Mouse (Mus musculus): Measurements from ENCODE around the gene Ptpre. TPM values are rescaled to one million over a fixed set of nuclear protein-coding genes. Genes with fewer than 3 reads are reported as not detected.

The Ptpre gene
- polyA plus RNA-seq, 1 experiment from 2014 or later = 4.9 TPM

- Histone ChIP-seq H3K36me3 (no peaks in the 10 kb centered on the region), H3K9ac (peak overlapping the region; percentile 57), H3K9me3 (no peaks in the 10 kb centered on the region), H3K27ac (no peak overlapping the region), H3K4me3 (peak overlapping the region; percentile 68), H3K4me1 (peaks cover 8% of the 10 kb centered on the region), H3K27me3 (peaks cover 20% of the 10 kb centered on the region; the same call in 1 of the 2 replicates), H3K4me2 (peak overlapping the region; percentile 97)
- peak; percentile 5; the same call in 1 of the 2 replicates for ATAC-seq (ENCODE audit: insufficient number of reproducible peaks, low FRiP score, low TSS enrichment, low read depth)
- WGBS = 2% methylated on average over 71 of the region's 71 CpGs
These were observed 864 bp downstream of the Ptpre start for GRCm38 (mm10) chr7:135537948-135538741.

- WGBS = 73% methylated on average over 2 of the region's 2 CpGs
- peaks cover 8% of the 10 kb centered on the region for H3K4me1 ChIP-seq
- no peak for ATAC-seq (ENCODE audit: insufficient number of reproducible peaks, low FRiP score, low TSS enrichment, low read depth)
These were observed 2.1 kb downstream of the Ptpre start for GRCm38 (mm10) chr7:135539429-135539828.

GRCm38 (mm10) chr7:135542235-135542634, 5.0 kb downstream of the Ptpre start:
- no peak overlapping the region for H3K4me2 ChIP-seq
- peaks cover 21% of the 10 kb centered on the region for H3K4me1 ChIP-seq
- no peak for ATAC-seq (ENCODE audit: insufficient number of reproducible peaks, low FRiP score, low TSS enrichment, low read depth)
- no peak overlapping the region for H3K4me3 ChIP-seq
- H3K36me3 ChIP-seq = no peaks in the 10 kb centered on the region
- WGBS = 48% methylated on average over 3 of the region's 3 CpGs
- H3K27ac ChIP-seq = no peak overlapping the region
- no peaks in the 10 kb centered on the region for H3K9me3 ChIP-seq
- peaks cover 20% of the 10 kb centered on the region; the same call in 1 of the 2 replicates for H3K27me3 ChIP-seq
- H3K9ac ChIP-seq = no peak overlapping the region

More at GRCm38 (mm10) chr7:135539429-135539828, 2.1 kb downstream of the Ptpre start:
- no peak overlapping the region for H3K27ac ChIP-seq
- no peak overlapping the region for H3K9ac ChIP-seq
- no peak overlapping the region for H3K4me3 ChIP-seq
- no peaks in the 10 kb centered on the region for H3K9me3 ChIP-seq
- peaks cover 20% of the 10 kb centered on the region; the same call in 1 of the 2 replicates for H3K27me3 ChIP-seq
- H3K36me3 ChIP-seq = no peaks in the 10 kb centered on the region
- no peak overlapping the region for H3K4me2 ChIP-seq

GRCm38 (mm10) chr7:135543033-135543432, 5.8 kb downstream of the Ptpre start:
- H3K36me3 ChIP-seq = no peaks in the 10 kb centered on the region
- WGBS = 57% methylated on average over 2 of the region's 3 CpGs

GRCm38 (mm10) chr7:135544321-135544720, 7.0 kb downstream of the Ptpre start:
- Histone ChIP-seq H3K4me2 (no peak overlapping the region), H3K9me3 (no peaks in the 10 kb centered on the region), H3K27ac (no peak overlapping the region), H3K36me3 (no peaks in the 10 kb centered on the region), H3K4me1 (peaks cover 17% of the 10 kb centered on the region), H3K9ac (no peak overlapping the region), H3K4me3 (no peak overlapping the region), H3K27me3 (0 out of 2 replicates have a peak, but pooled peaks cover 7% of the 10 kb centered on the region)
- WGBS = 89% methylated on average over 6 of the region's 6 CpGs
- no peak for ATAC-seq (ENCODE audit: insufficient number of reproducible peaks, low FRiP score, low TSS enrichment, low read depth)

More at GRCm38 (mm10) chr7:135543033-135543432, 5.8 kb downstream of the Ptpre start:
- Histone ChIP-seq H3K27ac (no peak overlapping the region), H3K27me3 (peaks cover 20% of the 10 kb centered on the region; the same call in 1 of the 2 replicates), H3K4me1 (peaks cover 21% of the 10 kb centered on the region), H3K9me3 (no peaks in the 10 kb centered on the region), H3K4me2 (no peak overlapping the region), H3K4me3 (no peak overlapping the region), H3K9ac (no peak overlapping the region)
- ATAC-seq (ENCODE audit: insufficient number of reproducible peaks, low FRiP score, low TSS enrichment, low read depth) = 0 out of 2 replicates have a peak, but pooled peaks have one; percentile 46

GRCm38 (mm10) chr7:135545957-135546356, 8.7 kb downstream of the Ptpre start:
- ATAC-seq (ENCODE audit: insufficient number of reproducible peaks, low FRiP score, low TSS enrichment, low read depth) = no peak
- Histone ChIP-seq H3K4me2 (no peak overlapping the region), H3K4me1 (peaks cover 17% of the 10 kb centered on the region), H3K4me3 (no peak overlapping the region), H3K27me3 (no peaks in the 10 kb centered on the region), H3K36me3 (no peaks in the 10 kb centered on the region), H3K9ac (no peak overlapping the region), H3K9me3 (no peaks in the 10 kb centered on the region), H3K27ac (no peak overlapping the region)
- 68% methylated on average over 7 of the region's 7 CpGs for WGBS

- ATAC-seq (ENCODE audit: insufficient number of reproducible peaks, low FRiP score, low TSS enrichment, low read depth) = no peak
- Histone ChIP-seq H3K9me3 (no peaks in the 10 kb centered on the region), H3K4me1 (peaks cover 21% of the 10 kb centered on the region), H3K4me2 (no peak overlapping the region), H3K27me3 (no peaks in the 10 kb centered on the region), H3K27ac (no peak overlapping the region), H3K4me3 (no peak overlapping the region), H3K36me3 (no peaks in the 10 kb centered on the region), H3K9ac (no peak overlapping the region)
- 56% methylated on average over 5 of the region's 5 CpGs for WGBS
These were observed 9.2 kb downstream of the Ptpre start for GRCm38 (mm10) chr7:135546530-135546929.

- no peaks in the 10 kb centered on the region for H3K27me3 ChIP-seq
- no peak overlapping the region for H3K27ac ChIP-seq
- WGBS = 70% methylated on average over 6 of the region's 6 CpGs
- H3K4me1 ChIP-seq = peaks cover 20% of the 10 kb centered on the region
- no peak for ATAC-seq (ENCODE audit: insufficient number of reproducible peaks, low FRiP score, low TSS enrichment, low read depth)
- no peak overlapping the region for H3K4me2 ChIP-seq
- H3K9ac ChIP-seq = no peak overlapping the region
- H3K9me3 ChIP-seq = no peaks in the 10 kb centered on the region
- no peak overlapping the region for H3K4me3 ChIP-seq
- H3K36me3 ChIP-seq = no peaks in the 10 kb centered on the region
These were observed 11.2 kb downstream of the Ptpre start for GRCm38 (mm10) chr7:135548434-135548833.

- WGBS = 59% methylated on average over 1 of the region's 1 CpGs
- Histone ChIP-seq H3K4me1 (peaks cover 12% of the 10 kb centered on the region), H3K4me2 (no peak overlapping the region), H3K27me3 (no peaks in the 10 kb centered on the region), H3K36me3 (no peaks in the 10 kb centered on the region), H3K27ac (no peak overlapping the region), H3K9ac (no peak overlapping the region), H3K9me3 (no peaks in the 10 kb centered on the region), H3K4me3 (no peak overlapping the region)
- no peak for ATAC-seq (ENCODE audit: insufficient number of reproducible peaks, low FRiP score, low TSS enrichment, low read depth)
These were observed 14.3 kb downstream of the Ptpre start for GRCm38 (mm10) chr7:135551547-135551946.

GRCm38 (mm10) chr7:135553550-135553949, 16.3 kb downstream of the Ptpre start:
- Histone ChIP-seq H3K4me3 (no peak overlapping the region), H3K4me2 (no peak overlapping the region), H3K4me1 (peaks cover 5% of the 10 kb centered on the region; the same call in 1 of the 2 replicates), H3K27me3 (no peaks in the 10 kb centered on the region), H3K27ac (no peak overlapping the region), H3K36me3 (no peaks in the 10 kb centered on the region), H3K9me3 (no peaks in the 10 kb centered on the region), H3K9ac (no peak overlapping the region)
- ATAC-seq (ENCODE audit: insufficient number of reproducible peaks, low FRiP score, low TSS enrichment, low read depth) = no peak
- 75% methylated on average over 3 of the region's 3 CpGs for WGBS

- H3K4me2 ChIP-seq = no peak overlapping the region
- H3K9me3 ChIP-seq = no peaks in the 10 kb centered on the region
- no peak overlapping the region for H3K9ac ChIP-seq
- H3K27ac ChIP-seq = no peak overlapping the region
- no peaks in the 10 kb centered on the region for H3K36me3 ChIP-seq
- no peaks in the 10 kb centered on the region for H3K27me3 ChIP-seq
- H3K4me3 ChIP-seq = no peak overlapping the region
- no peaks in the 10 kb centered on the region; the same call in 1 of the 2 replicates for H3K4me1 ChIP-seq
- 87% methylated on average over 3 of the region's 3 CpGs for WGBS
- no peak for ATAC-seq (ENCODE audit: insufficient number of reproducible peaks, low FRiP score, low TSS enrichment, low read depth)
These were observed 19.6 kb downstream of the Ptpre start for GRCm38 (mm10) chr7:135556663-135557402.

- H3K27ac ChIP-seq = no peak overlapping the region
- ATAC-seq (ENCODE audit: insufficient number of reproducible peaks, low FRiP score, low TSS enrichment, low read depth) = no peak
- WGBS = 40% methylated on average over 1 of the region's 1 CpGs
These were observed 23.0 kb downstream of the Ptpre start for GRCm38 (mm10) chr7:135560280-135560679.

More at GRCm38 (mm10) chr7:135560280-135560679, 23.0 kb downstream of the Ptpre start:
- H3K9ac ChIP-seq = no peak overlapping the region
- no peak overlapping the region for H3K4me3 ChIP-seq
- H3K4me1 ChIP-seq = no peaks in the 10 kb centered on the region
- no peaks in the 10 kb centered on the region for H3K36me3 ChIP-seq
- no peaks in the 10 kb centered on the region for H3K27me3 ChIP-seq
- no peak overlapping the region for H3K4me2 ChIP-seq
- H3K9me3 ChIP-seq = no peaks in the 10 kb centered on the region

All from limb, embryonic 15.5 days (tissue).